Mouse (Mus musculus): ENCODE measurements at regions not wholly inside any gene's neighbourhood (a gene's known extent, or its start where the extent isn't known, plus 50 kb on each side); places are given as distances from the start of the nearest gene placed in this dataset.
A peak's percentile ranks its signal among the peaks of the same experiment; 100 is the strongest.

DNA sequence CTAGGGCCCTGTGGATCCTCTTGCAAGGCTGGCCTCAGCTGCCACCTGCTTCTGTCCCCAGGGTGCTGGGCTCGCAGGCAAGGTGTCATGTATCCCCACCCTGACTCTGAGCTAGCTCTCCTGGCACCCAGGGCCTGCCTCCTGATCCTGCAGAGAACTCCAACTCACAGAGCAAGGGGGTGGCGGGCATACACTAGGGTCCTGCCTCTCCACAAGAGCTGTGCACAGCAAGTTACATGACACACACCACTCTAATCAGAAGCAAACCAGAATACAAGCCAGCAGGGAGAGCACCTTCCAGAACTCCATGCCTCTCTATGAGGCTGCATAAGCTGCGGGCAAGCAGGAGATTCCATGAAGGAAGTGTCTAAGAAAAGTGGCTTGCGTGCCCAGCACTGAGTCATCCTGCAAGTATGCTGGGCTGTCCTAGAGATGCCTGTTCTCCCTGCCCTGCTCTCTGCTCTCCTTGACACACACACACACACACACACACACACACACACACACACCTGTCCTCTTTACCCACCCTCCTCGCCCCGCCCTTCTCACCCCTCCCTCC lies 208.8 kb upstream of the Arid1b start:
- H3K4me1 ChIP-seq (ENCODE audit: control insufficient read depth, insufficient read depth, low read length) = peaks cover 5% of the 10 kb centered on the region; the same call in 1 of the 2 replicates
- 51% methylated on average over 6 of the region's 6 CpGs for whole genome bisulfite sequencing
- no peak overlapping the region for H3K27ac ChIP-seq (ENCODE audit: insufficient read depth, low read length)
- DNase-seq = peak; percentile 16 to 24
- H3K4me3 ChIP-seq (replicated peaks; ENCODE audit: insufficient read depth, low read depth, low read length) = no peak overlapping the region
- no peaks in the 10 kb centered on the region for H3K27me3 ChIP-seq (ENCODE audit: control insufficient read depth, insufficient read depth, low read length)
- no peak for TF ChIP-seq POLR2A (IDR thresholded peaks at IDR 0.05; ENCODE audit: borderline replicate concordance, insufficient read depth, low read length)
- TF ChIP-seq CTCF (IDR thresholded peaks at IDR 0.05; ENCODE audit: borderline replicate concordance, insufficient read depth, low read depth, low read length) = no peak

DNA sequence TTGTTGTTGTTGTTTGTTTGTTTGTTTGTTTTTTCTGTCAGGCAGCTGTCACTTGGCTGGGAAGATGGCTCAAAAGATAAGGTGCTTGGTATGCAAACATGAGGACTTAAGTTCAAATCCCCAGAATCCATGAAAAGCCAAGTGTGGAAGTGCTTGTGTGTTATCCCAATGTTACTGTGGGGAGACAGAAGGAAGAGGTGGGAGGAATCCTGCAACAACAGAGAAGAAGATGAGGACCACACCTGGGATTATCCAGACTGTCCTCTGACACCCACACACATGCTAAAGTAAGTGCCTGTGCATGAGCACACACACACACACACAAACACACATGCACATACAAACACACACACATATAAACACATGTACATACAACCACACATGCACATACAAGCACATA lies 207.6 kb upstream of the Arid1b start:
- H3K4me3 ChIP-seq (replicated peaks; ENCODE audit: insufficient read depth, low read depth, low read length) = no peak overlapping the region
- TF ChIP-seq CTCF (IDR thresholded peaks at IDR 0.05; ENCODE audit: borderline replicate concordance, insufficient read depth, low read depth, low read length) (no peak), POLR2A (IDR thresholded peaks at IDR 0.05; ENCODE audit: borderline replicate concordance, insufficient read depth, low read length) (no peak)
- no peaks in the 10 kb centered on the region for H3K27me3 ChIP-seq (ENCODE audit: control insufficient read depth, insufficient read depth, low read length)

DNA sequence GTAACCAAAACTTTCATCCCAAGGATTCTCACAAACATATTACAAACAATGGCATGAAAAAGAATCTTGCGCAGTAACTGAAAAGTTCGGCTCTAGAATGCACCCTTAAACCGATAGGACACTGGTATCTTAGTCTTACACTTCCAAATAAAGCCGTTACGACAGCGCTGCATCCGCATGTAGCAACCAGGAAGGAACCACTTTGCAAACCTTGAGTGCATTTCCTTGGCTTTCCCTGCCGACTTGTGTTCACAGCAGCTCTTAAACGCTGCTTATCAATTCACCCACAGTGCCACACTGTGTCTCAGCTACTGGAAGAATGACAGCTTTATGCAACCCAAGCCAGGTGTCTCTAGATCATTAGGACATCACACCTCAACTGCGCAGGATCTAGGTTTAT lies 202.3 kb upstream of the Arid1b start:
- Histone ChIP-seq H3K27ac (ENCODE audit: insufficient read depth, low read length) (no peak overlapping the region), H3K4me1 (ENCODE audit: control insufficient read depth, insufficient read depth, low read length) (no peaks in the 10 kb centered on the region), H3K27me3 (ENCODE audit: control insufficient read depth, insufficient read depth, low read length) (no peaks in the 10 kb centered on the region), H3K4me3 (replicated peaks; ENCODE audit: insufficient read depth, low read depth, low read length) (no peak overlapping the region)
- WGBS = 84% methylated on average over 10 of the region's 10 CpGs
- no peak for DNase-seq
- TF ChIP-seq CTCF (IDR thresholded peaks at IDR 0.05; ENCODE audit: borderline replicate concordance, insufficient read depth, low read depth, low read length) = no peak
- no peak for TF ChIP-seq POLR2A (IDR thresholded peaks at IDR 0.05; ENCODE audit: borderline replicate concordance, insufficient read depth, low read length)

More for the DNA sequence above, 207.6 kb upstream of the Arid1b start:
- Histone ChIP-seq H3K4me1 (ENCODE audit: control insufficient read depth, insufficient read depth, low read length) (peaks cover 5% of the 10 kb centered on the region; the same call in 1 of the 2 replicates), H3K27ac (ENCODE audit: insufficient read depth, low read length) (no peak overlapping the region)
- DNase-seq = no peak

DNA sequence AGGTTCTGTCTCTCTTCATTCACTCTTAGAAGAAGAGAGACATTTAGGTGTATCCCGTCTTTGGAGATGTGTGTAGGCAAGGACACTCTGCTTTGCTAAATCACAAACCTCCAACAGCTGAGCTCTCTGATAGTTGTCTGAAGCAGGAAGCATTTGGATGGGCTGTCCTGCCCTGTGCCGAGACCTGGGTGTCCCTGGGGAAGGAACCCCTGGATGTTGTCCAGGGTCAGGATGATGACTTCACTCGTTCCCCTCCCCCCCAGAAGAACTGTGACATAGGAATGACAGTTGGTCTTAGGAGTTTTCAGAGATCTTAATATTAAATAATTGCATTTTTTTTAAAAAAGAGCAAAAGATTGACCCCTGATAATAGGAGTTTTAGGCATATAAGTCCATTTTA lies 197.9 kb upstream of the Arid1b start:
- Histone ChIP-seq H3K27me3 (ENCODE audit: control insufficient read depth, insufficient read depth, low read length) (no peaks in the 10 kb centered on the region), H3K4me3 (replicated peaks; ENCODE audit: insufficient read depth, low read depth, low read length) (no peak overlapping the region), H3K27ac (ENCODE audit: insufficient read depth, low read length) (no peak overlapping the region), H3K4me1 (ENCODE audit: control insufficient read depth, insufficient read depth, low read length) (no peaks in the 10 kb centered on the region)
- WGBS = 59% methylated on average over 3 of the region's 3 CpGs
- no peak for TF ChIP-seq CTCF (IDR thresholded peaks at IDR 0.05; ENCODE audit: borderline replicate concordance, insufficient read depth, low read depth, low read length)
- DNase-seq = no peak

DNA sequence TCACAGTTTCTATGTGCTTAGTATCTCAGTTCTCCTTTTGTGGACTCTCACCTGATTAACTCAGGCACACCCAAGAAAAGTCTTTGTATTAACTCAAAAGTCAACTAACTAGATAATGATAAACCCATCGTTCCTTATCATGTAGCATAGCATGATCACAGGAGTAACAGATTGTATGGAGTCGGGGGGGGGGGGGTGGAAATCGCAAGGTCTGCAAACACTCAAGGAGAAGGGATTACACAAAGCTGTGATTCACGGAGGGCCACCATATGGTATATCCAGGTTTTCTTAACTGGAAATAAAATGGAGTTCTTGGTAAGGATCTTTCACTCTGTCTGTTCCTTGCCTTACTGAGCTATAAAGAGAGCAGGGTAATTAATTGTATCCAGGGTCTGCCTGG lies 190.1 kb upstream of the Arid1b start:
- no peak for TF ChIP-seq POLR2A (IDR thresholded peaks at IDR 0.05; ENCODE audit: borderline replicate concordance, insufficient read depth, low read length)
- TF ChIP-seq CTCF (IDR thresholded peaks at IDR 0.05; ENCODE audit: borderline replicate concordance, insufficient read depth, low read depth, low read length) = no peak
- no peak overlapping the region for H3K27ac ChIP-seq (ENCODE audit: insufficient read depth, low read length)
- H3K27me3 ChIP-seq (ENCODE audit: control insufficient read depth, insufficient read depth, low read length) = no peaks in the 10 kb centered on the region
- no peak for DNase-seq
- H3K4me1 ChIP-seq (ENCODE audit: control insufficient read depth, insufficient read depth, low read length) = peaks cover 6% of the 10 kb centered on the region; the same call in 1 of the 2 replicates
- no peak overlapping the region for H3K4me3 ChIP-seq (replicated peaks; ENCODE audit: insufficient read depth, low read depth, low read length)
- WGBS = 39% methylated on average over 4 of the region's 4 CpGs

DNA sequence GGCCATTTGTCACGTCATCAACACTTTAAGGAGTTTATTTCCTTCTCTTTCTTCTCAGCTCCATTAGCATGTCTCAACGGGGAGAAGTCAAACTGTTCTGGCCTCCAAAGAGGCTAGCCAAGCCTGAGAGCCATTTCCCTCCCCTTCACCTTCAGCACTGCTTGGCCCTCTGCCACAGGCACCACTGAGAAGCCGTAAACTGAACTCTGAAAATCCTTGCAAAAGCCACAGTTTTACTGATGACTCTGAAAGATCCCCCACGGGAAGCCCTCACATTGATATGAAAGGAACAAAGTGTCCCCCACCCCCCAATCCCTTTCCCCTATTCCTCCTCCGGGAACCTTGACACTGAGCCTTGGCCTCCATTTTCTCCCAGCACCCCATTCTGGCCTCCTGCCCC lies 188.1 kb upstream of the Arid1b start:
- no peak overlapping the region for H3K27ac ChIP-seq (ENCODE audit: insufficient read depth, low read length)
- 28% methylated on average over 5 of the region's 5 CpGs for WGBS
- no peaks in the 10 kb centered on the region for H3K27me3 ChIP-seq (ENCODE audit: control insufficient read depth, insufficient read depth, low read length)
- no peak for DNase-seq
- H3K4me3 ChIP-seq (replicated peaks; ENCODE audit: insufficient read depth, low read depth, low read length) = no peak overlapping the region
- H3K4me1 ChIP-seq (ENCODE audit: control insufficient read depth, insufficient read depth, low read length) = peaks cover 6% of the 10 kb centered on the region; the same call in 1 of the 2 replicates
- TF ChIP-seq POLR2A (IDR thresholded peaks at IDR 0.05; ENCODE audit: borderline replicate concordance, insufficient read depth, low read length) = no peak
- no peak for TF ChIP-seq CTCF (IDR thresholded peaks at IDR 0.05; ENCODE audit: borderline replicate concordance, insufficient read depth, low read depth, low read length)

DNA sequence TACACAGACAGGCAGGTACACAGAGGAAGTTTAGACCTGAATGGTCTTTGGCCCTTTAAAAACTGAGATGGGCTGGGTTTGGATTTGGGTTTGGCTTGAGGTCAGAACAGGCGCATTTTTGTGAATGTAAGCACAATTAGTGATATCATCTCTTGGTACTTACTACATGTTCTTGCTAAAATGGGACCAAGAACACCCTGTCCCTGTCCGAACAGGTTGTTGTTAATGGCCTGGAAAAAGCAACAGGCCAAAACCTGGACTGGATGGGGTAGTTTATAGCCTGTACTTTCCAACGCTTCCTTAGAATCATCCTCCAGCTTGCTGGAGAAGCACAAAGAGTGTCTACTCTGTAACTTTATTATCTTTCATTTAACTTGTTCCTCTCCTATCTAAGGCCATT lies 185.2 kb upstream of the Arid1b start:
- Histone ChIP-seq H3K27me3 (ENCODE audit: control insufficient read depth, insufficient read depth, low read length) (no peaks in the 10 kb centered on the region), H3K4me1 (ENCODE audit: control insufficient read depth, insufficient read depth, low read length) (peaks cover 2% of the 10 kb centered on the region; the same call in 1 of the 2 replicates), H3K27ac (ENCODE audit: insufficient read depth, low read length) (no peak overlapping the region), H3K4me3 (replicated peaks; ENCODE audit: insufficient read depth, low read depth, low read length) (no peak overlapping the region)
- TF ChIP-seq POLR2A (IDR thresholded peaks at IDR 0.05; ENCODE audit: borderline replicate concordance, insufficient read depth, low read length) = no peak
- TF ChIP-seq CTCF (IDR thresholded peaks at IDR 0.05; ENCODE audit: borderline replicate concordance, insufficient read depth, low read depth, low read length) = no peak
- WGBS = 86% methylated on average over 3 of the region's 3 CpGs
- no peak for DNase-seq

DNA sequence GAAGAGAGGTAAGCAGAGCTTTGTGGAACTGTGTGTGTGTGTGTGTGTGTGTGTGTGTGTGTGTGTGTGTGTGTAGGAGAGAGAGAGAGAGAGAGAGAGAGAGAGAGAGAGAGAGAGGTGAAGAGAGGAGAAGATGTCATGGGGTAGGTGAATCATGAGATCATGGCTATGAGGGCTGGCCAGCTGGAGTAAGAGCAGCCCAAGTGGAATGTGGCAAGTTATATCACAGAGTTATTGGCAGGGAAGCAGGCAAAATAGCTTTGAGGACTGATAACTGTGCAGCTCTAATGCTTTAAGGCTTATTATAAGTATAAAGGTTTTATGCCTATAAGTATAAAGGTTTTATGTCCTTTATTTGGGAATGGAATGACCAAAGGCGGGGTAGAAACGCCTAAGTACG lies 180.9 kb upstream of the Arid1b start:
- Histone ChIP-seq H3K4me3 (replicated peaks; ENCODE audit: insufficient read depth, low read depth, low read length) (no peak overlapping the region), H3K27ac (ENCODE audit: insufficient read depth, low read length) (no peak overlapping the region), H3K27me3 (ENCODE audit: control insufficient read depth, insufficient read depth, low read length) (no peaks in the 10 kb centered on the region), H3K4me1 (ENCODE audit: control insufficient read depth, insufficient read depth, low read length) (no peaks in the 10 kb centered on the region)
- TF ChIP-seq POLR2A (IDR thresholded peaks at IDR 0.05; ENCODE audit: borderline replicate concordance, insufficient read depth, low read length) (no peak), CTCF (IDR thresholded peaks at IDR 0.05; ENCODE audit: borderline replicate concordance, insufficient read depth, low read depth, low read length) (no peak)
- no peak for DNase-seq
- 96% methylated on average over 3 of the region's 3 CpGs for WGBS

All from cerebellum, adult 2 months (tissue).